Mouse (Mus musculus) cerebellum, adult 18-20 months (tissue): ENCODE measurements around the gene Plcxd1.
"Not testable (repeated sequence)": the region's sequence is repeated elsewhere in the genome, so short reads cannot be mapped to it uniquely, and the experiment has no call there.

Experiments
- DNase-seq, 2 experiments: peaks; one replicate each; pipeline ENCODE4 v3.0.0; 2021

Gene Plcxd1

GRCm38 (mm10) chr5:110099656-110100580 is at the start of gene Plcxd1:
Gene Plcxd1 (plus strand): TSS chr5:110099969.
- no peak for DNase-seq

GRCm38 (mm10) chr5:110057637-110058408 is 41.9 kb upstream of the Plcxd1 start:
- peak; percentile 84 to 92 for DNase-seq

- DNase-seq, result not testable (repeated sequence)
Observed at GRCm38 (mm10) chr5:110072413-110072812, 27.4 kb upstream of the Plcxd1 start, which contains the start of gene Gm17655. Gene Gm17655 (minus strand): TSS chr5:110072513.

- no peak for DNase-seq
Observed at GRCm38 (mm10) chr5:110082961-110083360, 16.8 kb upstream of the Plcxd1 start.

GRCm38 (mm10) chr5:110086161-110086866 is 13.5 kb upstream of the Plcxd1 start:
- no peak for DNase-seq

- no peak for DNase-seq
Observed at GRCm38 (mm10) chr5:110091546-110091945, 8.2 kb upstream of the Plcxd1 start.

GRCm38 (mm10) chr5:110094030-110094846 is 5.5 kb upstream of the Plcxd1 start, which contains the start of gene Gm35315:
Gene Gm35315 (minus strand): TSS chr5:110094420.
- peak; percentile 85 to 92 for DNase-seq

- DNase-seq, result no peak
Observed at GRCm38 (mm10) chr5:110094847-110095213, 4.9 kb upstream of the Plcxd1 start.

GRCm38 (mm10) chr5:110098991-110099477 is 735 bp upstream of the Plcxd1 start:
- DNase-seq, result no peak

GRCm38 (mm10) chr5:110100921-110101631 is 1.3 kb downstream of the Plcxd1 start:
- DNase-seq, result peak; percentile 37 to 48

- peak; percentile 65 to 70 for DNase-seq
Observed at GRCm38 (mm10) chr5:110101716-110102347, 2.1 kb downstream of the Plcxd1 start.

GRCm38 (mm10) chr5:110102429-110102828 is 2.7 kb downstream of the Plcxd1 start:
- DNase-seq, result no peak

- no peak for DNase-seq
Observed at GRCm38 (mm10) chr5:110102853-110103625, 3.3 kb downstream of the Plcxd1 start.

GRCm38 (mm10) chr5:110103901-110104615 is 4.3 kb downstream of the Plcxd1 start:
- peak in 1 of 2 experiments; percentile 6 for DNase-seq

- peak in 1 of 2 experiments; percentile 12 for DNase-seq
Observed at GRCm38 (mm10) chr5:110104616-110105380, 5.0 kb downstream of the Plcxd1 start.

GRCm38 (mm10) chr5:110106140-110106871 is 6.5 kb downstream of the Plcxd1 start:
- DNase-seq, result peak; percentile 35 to 44

GRCm38 (mm10) chr5:110106901-110107564 is 7.3 kb downstream of the Plcxd1 start:
- peak in 1 of 2 experiments; percentile 58 for DNase-seq
